Mouse (Mus musculus) testis, adult 2 months (tissue): Measurements from ENCODE around the gene Chn2.

Experiments used
- CTCF ChIP-seq: fragments of 200-500 bp; IDR thresholded peaks from 2 replicates; pipeline ENCODE4 v1.5.1; 2012; ENCODE audit warnings: low read depth, mild to moderate bottlenecking, inconsistent platforms, low read length, moderate library complexity; ENCODE audit not compliant: control insufficient read depth, insufficient read depth, insufficient replicate concordance
- POLR2A ChIP-seq: fragments of 200-500 bp; IDR thresholded peaks from 2 replicates; pipeline ENCODE4 v1.6.1; 2012; ENCODE audit warnings: low read depth, mild to moderate bottlenecking, inconsistent platforms, low read length, moderate library complexity; ENCODE audit not compliant: control insufficient read depth

- no peak for TF ChIP-seq CTCF
- TF ChIP-seq POLR2A: no peak
Measured at GRCm38 (mm10) chr6:54199516-54199915, 160.2 kb downstream of the Chn2 start.
